Mouse (Mus musculus) MEL (cell line): Measurements from ENCODE around the gene Bach2. TPM values are rescaled to one million over a fixed set of nuclear protein-coding genes. Genes with fewer than 3 reads are reported as not detected.

Source experiments
- DNase-seq: peaks from one replicate; pipeline ENCODE4 v3.0.0; 2011; ENCODE audit warnings: low read depth, low spot score
- H3K27ac ChIP-seq: 2 replicates; pipeline ENCODE4 v1.5.1; 2012; ENCODE audit warnings: low read depth, mild to moderate bottlenecking, control low read depth, low read length, moderate library complexity; ENCODE audit not compliant: control insufficient read depth
- H3K27me3 ChIP-seq, 2 experiments: fragments of 150-350 bp in 1 of 2; sonication (generic) in 1 of 2; 2 replicates each; pipeline ENCODE4 v1.6.1; 2012; ENCODE audit warnings: low read length in 2 of 2, mild to moderate bottlenecking in 2 of 2, improper control_type of control experiment in 1 of 2, moderate library complexity in 1 of 2; ENCODE audit not compliant: insufficient read depth in 2 of 2, control insufficient read depth in 1 of 2
- H3K36me3 ChIP-seq, 2 experiments: 2 replicates each; pipeline ENCODE4 v1.6.1; 2012 to 2014; ENCODE audit warnings: low read length in 2 of 2, improper control_type of control experiment in 1 of 2, inconsistent platforms in 1 of 2, mild to moderate bottlenecking in 1 of 2; ENCODE audit not compliant: insufficient read depth in 2 of 2, control insufficient read depth in 1 of 2
- H3K4me1 ChIP-seq, 2 experiments: fragments of 150-350 bp in 1 of 2; sonication (generic) in 1 of 2; 2 replicates each; pipeline ENCODE4 v1.6.1; 2012; ENCODE audit warnings: low read length in 2 of 2, improper control_type of control experiment in 1 of 2, mild to moderate bottlenecking in 1 of 2; ENCODE audit not compliant: insufficient read depth in 2 of 2, control insufficient read depth in 1 of 2
- H3K4me3 ChIP-seq, 2 experiments: fragments of 150-350 bp in 1 of 2; sonication (generic) in 1 of 2; 2 replicates each; pipeline ENCODE4 v1.5.1; 2012; ENCODE audit warnings: low read depth in 2 of 2, low read length in 2 of 2, mild to moderate bottlenecking in 2 of 2, moderate library complexity in 2 of 2, control low read depth in 1 of 2, improper control_type of control experiment in 1 of 2; ENCODE audit not compliant: control insufficient read depth in 1 of 2, insufficient read depth in 1 of 2
- H3K79me2 ChIP-seq: 2 replicates; pipeline ENCODE4 v1.6.1; 2012; ENCODE audit warnings: mild to moderate bottlenecking, low read length, moderate library complexity; ENCODE audit not compliant: control insufficient read depth, poor library complexity, insufficient read depth
- H3K9ac ChIP-seq: 2 replicates; pipeline ENCODE4 v1.6.1; 2012; ENCODE audit warnings: low read depth, mild to moderate bottlenecking, control low read depth, low read length, moderate library complexity; ENCODE audit not compliant: control insufficient read depth, poor library complexity, severe bottlenecking
- H3K9me3 ChIP-seq: fragments of 150-350 bp; sonication (generic); replicated peaks from 2 replicates; pipeline ENCODE4 v1.6.1; 2012; ENCODE audit warnings: mild to moderate bottlenecking, low read length, improper control_type of control experiment, moderate library complexity; ENCODE audit not compliant: insufficient read depth
- CHD1 ChIP-seq: IDR thresholded peaks from 2 replicates; pipeline ENCODE4 v1.6.1; 2012; ENCODE audit warnings: low read depth, mild to moderate bottlenecking, inconsistent platforms, low read length, improper control_type of control experiment
- CTCF ChIP-seq, 3 experiments: IDR thresholded peaks in 2 of 3; conservative IDR thresholded peaks in 1 of 3; 2 replicates each; pipeline ENCODE4 v1.5.1; 2011 to 2012; ENCODE audit warnings: low read length in 3 of 3, low read depth in 2 of 3, mild to moderate bottlenecking in 2 of 3, improper control_type of control experiment in 1 of 3, inconsistent platforms in 1 of 3, mixed read lengths in 1 of 3, moderate library complexity in 1 of 3; ENCODE audit not compliant: control insufficient read depth in 1 of 3, insufficient read depth in 1 of 3, poor library complexity in 1 of 3, severe bottlenecking in 1 of 3
- E2F4 ChIP-seq: IDR thresholded peaks from 2 replicates; pipeline ENCODE4 v1.6.1; 2011; ENCODE audit warnings: low read depth, low read length, improper control_type of control experiment, borderline replicate concordance
- ELF1 ChIP-seq: IDR thresholded peaks from 2 replicates; pipeline ENCODE4 v1.6.1; 2014; ENCODE audit warnings: low read depth, mild to moderate bottlenecking, inconsistent platforms, low read length, improper control_type of control experiment, moderate library complexity
- EP300 ChIP-seq, 2 experiments: IDR thresholded peaks; 2 replicates each; pipeline ENCODE4 v1.6.1; 2011; ENCODE audit warnings: improper control_type of control experiment in 2 of 2, low read length in 2 of 2, low read depth in 1 of 2, mild to moderate bottlenecking in 1 of 2
- ETS1 ChIP-seq: IDR thresholded peaks from 2 replicates; pipeline ENCODE4 v1.6.1; 2012; ENCODE audit warnings: low read depth, mild to moderate bottlenecking, inconsistent platforms, low read length, improper control_type of control experiment, moderate library complexity
- GABPA ChIP-seq: IDR thresholded peaks from 2 replicates; pipeline ENCODE4 v1.6.1; 2012; ENCODE audit warnings: low read depth, mild to moderate bottlenecking, inconsistent platforms, low read length, improper control_type of control experiment, moderate library complexity
- KAT2A ChIP-seq: conservative IDR thresholded peaks from 2 replicates; pipeline ENCODE4 v1.6.1; 2012; ENCODE audit warnings: low read depth, low read length, improper control_type of control experiment, inconsistent platforms
- MAFK ChIP-seq: IDR thresholded peaks from 2 replicates; pipeline ENCODE4 v1.6.1; 2011; ENCODE audit warnings: low read depth, mild to moderate bottlenecking, low read length, improper control_type of control experiment, borderline replicate concordance
- MXI1 ChIP-seq: IDR thresholded peaks from 2 replicates; pipeline ENCODE4 v1.6.1; 2011; ENCODE audit warnings: mild to moderate bottlenecking, low read depth, low read length, improper control_type of control experiment
- MYB ChIP-seq: IDR thresholded peaks from 2 replicates; pipeline ENCODE4 v1.6.1; 2011; ENCODE audit warnings: mild to moderate bottlenecking, low read depth, low read length, improper control_type of control experiment
- NRF1 ChIP-seq: IDR thresholded peaks from 2 replicates; pipeline ENCODE4 v1.6.1; 2014; ENCODE audit warnings: low read depth, mild to moderate bottlenecking, inconsistent platforms, low read length, improper control_type of control experiment, moderate library complexity; ENCODE audit not compliant: poor library complexity, insufficient read depth, severe bottlenecking
- POLR2AphosphoS2 ChIP-seq: IDR thresholded peaks from 2 replicates; pipeline ENCODE4 v1.6.1; 2011; ENCODE audit warnings: low read length, improper control_type of control experiment
- POLR2AphosphoS5 ChIP-seq: IDR thresholded peaks from 2 replicates; pipeline ENCODE4 v1.6.1; 2012; ENCODE audit warnings: low read depth, borderline replicate concordance, mild to moderate bottlenecking, inconsistent platforms, low read length, moderate library complexity, mixed read lengths
- RAD21 ChIP-seq: IDR thresholded peaks from 2 replicates; pipeline ENCODE4 v1.6.1; 2011; ENCODE audit warnings: mild to moderate bottlenecking, low read depth, low read length, improper control_type of control experiment
- RCOR1 ChIP-seq: IDR thresholded peaks from 2 replicates; pipeline ENCODE4 v1.6.1; 2012; ENCODE audit warnings: low read depth, mild to moderate bottlenecking, inconsistent platforms, low read length, improper control_type of control experiment
- UBTF ChIP-seq: IDR thresholded peaks from 2 replicates; pipeline ENCODE4 v1.6.1; 2012; ENCODE audit warnings: low read depth, mild to moderate bottlenecking, inconsistent platforms, low read length, improper control_type of control experiment, moderate library complexity, borderline replicate concordance; ENCODE audit not compliant: insufficient read depth
- USF2 ChIP-seq, 2 experiments: IDR thresholded peaks; 2 replicates each; pipeline ENCODE4 v1.6.1; 2011 to 2012; ENCODE audit warnings: improper control_type of control experiment in 2 of 2, low read length in 2 of 2, borderline replicate concordance in 1 of 2, inconsistent platforms in 1 of 2, low read depth in 1 of 2, mild to moderate bottlenecking in 1 of 2; ENCODE audit not compliant: insufficient read depth in 1 of 2
- ZMIZ1 ChIP-seq: IDR thresholded peaks from 2 replicates; pipeline ENCODE4 v1.6.1; 2012; ENCODE audit warnings: low read depth, mild to moderate bottlenecking, inconsistent platforms, low read length, improper control_type of control experiment, moderate library complexity
- polyA plus RNA-seq, 2 experiments: library from polyadenylated mRNA; stranded (reverse) in 1 of 2; unstranded in 1 of 2; fragments of >175 nt in 1 of 2; fragments of >200 nt in 1 of 2; gene quantifications; 2 replicates each; pipeline versions ENCODE4 v1.2.1 to v1.2.4; 2012; ENCODE audit warnings: low replicate concordance in 2 of 2, low read depth in 1 of 2; ENCODE audit not compliant: insufficient read length in 2 of 2, insufficient read depth in 1 of 2, missing spikeins in 1 of 2
- total RNA-seq: library from RNA; depleted of rRNA; stranded (reverse); fragments of 300-350 nt; gene quantifications from 2 replicates; pipeline ENCODE4 v1.2.3, GENCODE M21; 2012

Bach2 gene
- total and polyA plus RNA-seq, 3 experiments = 0.04 TPM; not detected in 2

DNA sequence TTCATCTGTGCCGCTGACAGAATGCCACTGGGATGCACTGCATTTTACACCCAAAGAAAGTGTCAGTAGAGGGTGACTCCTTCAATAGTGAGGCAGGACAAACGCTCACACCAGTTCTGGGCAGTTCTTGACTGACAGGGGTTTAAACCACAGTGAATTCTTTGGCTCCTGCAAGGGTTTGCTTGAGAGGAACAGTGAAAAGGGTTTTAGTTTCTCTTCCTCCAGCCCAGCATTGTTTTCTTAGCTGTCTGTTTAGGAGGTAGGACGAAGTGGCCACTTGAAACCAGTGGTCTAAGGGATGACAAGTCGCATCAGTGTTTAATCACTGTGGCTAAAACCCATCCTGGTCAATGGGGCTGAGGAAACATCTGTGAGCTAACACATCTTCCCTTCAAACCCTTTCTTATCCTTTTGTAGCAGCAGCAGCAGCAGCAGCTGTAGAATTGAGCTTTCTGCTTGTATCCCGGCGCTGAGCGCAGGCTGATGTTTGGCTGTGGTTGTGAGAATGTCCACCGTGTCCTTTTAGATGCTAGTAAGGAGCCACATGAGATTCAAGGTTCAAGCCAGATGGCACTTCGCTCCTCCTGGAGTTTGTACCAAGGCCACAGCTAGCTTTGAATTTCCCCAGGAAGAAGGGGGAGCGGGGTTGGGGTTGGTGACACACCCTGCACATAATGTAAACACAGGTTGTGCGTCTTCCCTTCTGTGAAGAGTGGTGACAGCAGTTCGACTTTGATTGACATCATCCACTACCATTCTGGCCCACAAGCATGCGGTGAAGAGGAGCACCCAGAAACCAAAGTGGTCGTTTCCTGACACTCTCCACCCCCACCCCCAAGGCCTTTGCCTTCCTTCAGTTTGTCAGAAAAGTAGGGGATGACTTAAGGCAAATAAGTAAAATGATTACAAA, 104.9 kb downstream of the Bach2 start:
- no peak overlapping the region for H3K9ac ChIP-seq
- no peaks in the 10 kb centered on the region for H3K9me3 ChIP-seq
- H3K27ac ChIP-seq = no peak overlapping the region
- H3K27me3 ChIP-seq = peaks cover 2 to 3% of the 10 kb centered on the region in 2 experiments; a peak in 2 of 4 replicates
- no peak for TF ChIP-seq USF2 (IDR thresholded peaks at IDR 0.05; ENCODE audit: borderline replicate concordance in 1 of 2, insufficient read depth in 1 of 2, low read depth in 1 of 2, low read length in 2 of 2)
- TF ChIP-seq RAD21 = no peak
- TF ChIP-seq MYB = no peak
- TF ChIP-seq POLR2AphosphoS5 = no peak
- no peak for TF ChIP-seq KAT2A
- TF ChIP-seq RCOR1 = no peak
- TF ChIP-seq CTCF (IDR thresholded peaks at IDR 0.05 in 2 of 3, conservative IDR thresholded peaks at IDR 0.05 in 1 of 3; ENCODE audit: control insufficient read depth in 1 of 3, insufficient read depth in 1 of 3, low read depth in 2 of 3, low read length in 3 of 3, poor library complexity in 1 of 3, severe bottlenecking in 1 of 3) = no peak
- TF ChIP-seq CHD1 = no peak
- no peak for TF ChIP-seq ETS1
- no peak for TF ChIP-seq MXI1
- TF ChIP-seq E2F4 = no peak
- no peak for TF ChIP-seq NRF1
- no peak for TF ChIP-seq GABPA
- TF ChIP-seq ELF1 = no peak
- no peak for TF ChIP-seq UBTF
- no peak overlapping the region for H3K4me3 ChIP-seq
- no peaks in the 10 kb centered on the region for H3K4me1 ChIP-seq
- DNase-seq = no peak
- no peaks in the 10 kb centered on the region for H3K79me2 ChIP-seq
- H3K36me3 ChIP-seq = no peaks in the 10 kb centered on the region

DNA sequence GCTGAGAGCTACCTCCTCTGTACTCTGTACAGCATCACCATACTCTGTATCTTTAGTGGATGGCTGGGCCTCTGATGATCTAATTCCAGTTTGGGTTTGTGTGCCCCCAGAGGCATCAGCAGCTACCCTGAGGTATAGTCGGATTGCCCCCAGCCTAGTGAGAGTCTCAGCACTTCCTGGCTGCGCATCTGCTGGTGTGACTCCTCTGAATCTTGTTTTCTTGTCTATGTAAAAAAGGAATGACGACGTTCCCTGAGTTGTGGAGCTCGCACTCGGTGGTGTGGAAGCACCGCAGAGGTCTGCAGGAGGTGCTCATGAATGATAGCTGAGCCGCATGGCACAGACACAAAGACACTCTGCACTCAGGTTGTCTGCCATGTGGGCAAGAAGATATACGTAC, 105.7 kb downstream of the Bach2 start:
- TF ChIP-seq MAFK (no peak), RAD21 (no peak), ZMIZ1 (no peak), EP300 (IDR thresholded peaks at IDR 0.05; ENCODE audit: low read depth in 1 of 2, low read length in 2 of 2) (no peak), MYB (no peak), POLR2AphosphoS2 (no peak), GABPA (no peak)
- H3K79me2 ChIP-seq = no peaks in the 10 kb centered on the region
- H3K4me3 ChIP-seq = no peak overlapping the region
- no peaks in the 10 kb centered on the region for H3K4me1 ChIP-seq
- no peak overlapping the region for H3K27ac ChIP-seq
- H3K9me3 ChIP-seq = no peaks in the 10 kb centered on the region
- peaks cover 2 to 3% of the 10 kb centered on the region in 2 experiments; a peak in 2 of 4 replicates for H3K27me3 ChIP-seq
- no peak for DNase-seq
- no peak overlapping the region for H3K9ac ChIP-seq
- no peaks in the 10 kb centered on the region for H3K36me3 ChIP-seq
